Mouse (Mus musculus) cerebral cortex, adult 2 months (tissue): Measurements from ENCODE around the gene Lyrm7.

ENCODE experiments used
- WGBS: fragments of 180-500 bp; shearing (Covaris S2); methylation state at CpG from one replicate; pipeline ENCODE4 v1.1.7; 2018; 5-methylcytosine and 5-hydroxymethylcytosine counted together

Lyrm7 gene

DNA sequence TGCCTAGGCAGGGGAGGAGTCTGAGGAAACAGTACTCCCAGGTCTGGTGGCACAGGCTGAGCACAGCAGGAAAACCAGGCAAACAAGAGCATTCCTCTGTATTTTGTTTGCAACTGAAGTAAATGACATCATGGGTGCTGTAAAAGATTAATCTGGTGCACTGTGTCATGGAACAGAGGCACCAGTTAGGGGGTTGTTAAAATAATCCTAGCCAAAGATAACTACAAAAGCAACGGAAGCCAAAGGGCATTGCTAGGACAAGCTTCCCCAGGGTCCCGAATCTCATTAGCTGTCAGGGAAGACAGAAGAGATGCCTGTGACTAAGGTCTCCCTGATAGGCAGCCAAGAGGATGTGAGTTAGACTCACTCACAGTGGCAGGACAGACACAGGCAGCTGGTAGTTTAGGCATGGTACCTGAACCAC is 20.3 kb upstream of the Lyrm7 start:
- WGBS: 53% methylated on average over 2 of the region's 2 CpGs

- WGBS: 91% methylated on average over 10 of the region's 10 CpGs
Observed at GRCm38 (mm10) chr11:54879922-54880321, 19.2 kb upstream of the Lyrm7 start.

DNA sequence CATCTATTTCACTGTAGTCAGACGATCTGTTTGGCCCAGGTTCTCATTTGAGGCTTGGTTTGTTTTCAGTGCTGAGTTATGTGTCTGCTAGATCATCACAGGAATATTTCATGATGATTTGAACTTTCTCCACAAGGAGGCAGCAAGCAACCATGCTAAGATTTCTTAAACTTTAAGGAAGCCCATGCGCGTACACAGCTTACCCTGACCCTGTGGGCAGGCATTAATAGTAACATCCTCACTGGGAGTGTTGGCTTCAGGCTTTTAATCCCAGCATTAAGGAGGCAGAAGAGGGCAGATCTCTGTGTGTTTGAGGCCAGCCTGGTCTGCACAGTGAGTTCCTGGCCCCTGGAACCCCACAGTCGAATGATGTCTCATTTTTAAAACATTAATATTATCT is 18.7 kb upstream of the Lyrm7 start:
- WGBS: 28% methylated on average over 4 of the region's 4 CpGs

DNA sequence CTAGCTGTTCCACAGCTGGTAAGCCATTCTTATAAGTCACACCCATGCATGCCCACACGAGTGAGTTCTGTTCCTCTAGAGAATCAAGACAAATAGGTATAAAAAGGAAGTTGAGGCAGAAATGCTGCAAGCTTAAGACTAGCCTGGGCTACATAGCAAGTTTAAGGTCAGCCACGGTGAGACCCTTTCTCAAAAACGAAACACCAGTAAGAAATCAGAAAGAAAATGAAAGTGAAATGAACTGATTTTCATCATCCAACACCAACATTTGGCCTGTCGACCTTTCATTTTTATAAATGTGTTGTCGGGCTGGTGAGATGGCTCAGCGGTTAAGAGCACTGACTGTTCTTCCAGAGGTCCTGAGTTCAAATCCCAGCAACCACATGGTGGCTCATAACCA is 18.2 kb upstream of the Lyrm7 start:
- WGBS: 83% methylated on average over 6 of the region's 6 CpGs

DNA sequence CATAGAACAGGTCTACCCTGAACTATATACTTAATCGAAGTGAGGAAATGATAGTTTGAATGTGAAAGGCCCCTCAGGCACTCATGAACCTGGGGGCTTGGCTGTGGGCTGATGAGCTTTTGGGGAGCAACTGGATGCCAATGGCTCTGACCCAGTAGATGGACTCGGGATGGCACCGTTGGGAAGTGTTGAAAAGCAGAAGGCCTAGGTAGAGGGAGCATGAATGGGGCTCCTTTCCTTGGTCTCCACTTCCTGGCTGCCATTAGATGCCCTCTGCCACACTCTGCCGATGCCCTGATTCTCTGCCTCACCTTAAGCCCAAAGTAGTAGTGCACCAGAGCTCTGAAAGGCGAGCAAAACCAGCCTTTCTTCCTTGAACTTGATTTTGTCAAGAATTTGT is 15.3 kb upstream of the Lyrm7 start:
- WGBS: 93% methylated on average over 5 of the region's 5 CpGs

- whole genome bisulfite sequencing: 56% methylated on average over 7 of the region's 7 CpGs
Observed at GRCm38 (mm10) chr11:54871831-54872537, 11.3 kb upstream of the Lyrm7 start.

DNA sequence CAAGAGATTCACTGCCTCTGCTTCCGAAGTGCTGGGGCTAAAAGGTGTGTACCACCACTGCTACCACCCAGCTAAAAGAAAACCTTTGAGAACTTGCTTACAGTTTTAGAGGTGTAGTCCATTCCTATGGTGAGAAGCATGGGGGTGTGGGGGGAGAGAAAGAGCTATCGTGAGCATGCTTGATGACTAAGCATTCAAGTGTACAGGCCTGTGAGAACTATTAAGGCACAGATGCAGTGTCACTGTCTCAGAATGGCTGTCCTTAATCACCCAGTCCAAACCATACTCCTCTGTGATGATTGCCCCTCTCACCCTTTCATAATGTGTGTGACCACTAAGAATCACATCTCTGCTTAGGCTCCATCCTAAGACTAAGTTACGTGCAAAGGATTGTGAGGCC is 8.6 kb upstream of the Lyrm7 start:
- WGBS: 53% methylated on average over 3 of the region's 3 CpGs

GRCm38 (mm10) chr11:54868445-54868844 is 7.7 kb upstream of the Lyrm7 start:
- WGBS: 62% methylated on average over 2 of the region's 2 CpGs

GRCm38 (mm10) chr11:54867903-54868434 is 7.3 kb upstream of the Lyrm7 start:
- WGBS: 76% methylated on average over 3 of the region's 3 CpGs

- 4% methylated on average over 5 of the region's 5 CpGs for WGBS
Observed at GRCm38 (mm10) chr11:54867049-54867385, 6.3 kb upstream of the Lyrm7 start.

GRCm38 (mm10) chr11:54866119-54867048 is 5.7 kb upstream of the Lyrm7 start, which contains the start of gene Hint1:
Gene Hint1, plus strand, starts transcription at chr11:54866383.
- WGBS: under 1% methylated on average over 107 of the region's 107 CpGs

DNA sequence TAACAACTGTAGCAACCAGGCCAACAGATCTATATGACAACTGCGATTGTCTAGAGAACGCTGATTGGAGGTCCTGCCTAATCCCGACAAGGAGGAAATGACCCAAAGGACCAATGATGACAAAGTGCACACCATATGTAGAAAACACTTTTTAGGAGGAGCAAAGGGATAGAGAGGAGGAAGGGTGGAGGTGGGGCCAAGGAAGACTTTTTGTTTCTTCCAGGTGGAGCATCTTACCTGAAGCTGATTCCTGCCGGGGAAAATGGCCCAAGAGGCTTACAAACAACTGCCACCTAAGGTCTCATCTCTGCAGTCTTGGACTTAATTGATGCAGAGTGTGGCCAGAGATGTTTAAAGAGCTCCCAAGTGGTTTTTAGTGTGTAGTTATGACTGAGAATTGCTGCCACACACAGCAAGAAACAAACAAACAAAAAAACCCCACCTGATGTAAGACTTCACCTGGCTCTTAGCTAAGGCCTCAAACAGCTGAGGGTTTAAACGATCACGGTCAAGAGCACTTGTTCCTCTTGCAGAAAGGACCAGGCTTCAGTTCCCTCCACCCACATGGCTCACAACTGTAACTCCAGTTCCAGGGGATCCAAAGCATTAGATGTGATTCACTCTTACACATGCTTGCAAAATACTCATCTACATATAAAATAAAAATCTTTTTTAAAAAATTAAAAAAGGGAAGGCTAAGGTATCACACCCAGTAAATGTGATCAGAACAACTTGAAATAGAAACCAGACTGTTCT is 4.8 kb upstream of the Lyrm7 start:
- WGBS: 82% methylated on average over 6 of the region's 6 CpGs

GRCm38 (mm10) chr11:54862621-54863520 is 2.2 kb upstream of the Lyrm7 start:
- 27% methylated on average over 10 of the region's 10 CpGs for WGBS

GRCm38 (mm10) chr11:54861471-54862420 is 1.0 kb upstream of the Lyrm7 start:
- WGBS: 91% methylated on average over 5 of the region's 5 CpGs

DNA sequence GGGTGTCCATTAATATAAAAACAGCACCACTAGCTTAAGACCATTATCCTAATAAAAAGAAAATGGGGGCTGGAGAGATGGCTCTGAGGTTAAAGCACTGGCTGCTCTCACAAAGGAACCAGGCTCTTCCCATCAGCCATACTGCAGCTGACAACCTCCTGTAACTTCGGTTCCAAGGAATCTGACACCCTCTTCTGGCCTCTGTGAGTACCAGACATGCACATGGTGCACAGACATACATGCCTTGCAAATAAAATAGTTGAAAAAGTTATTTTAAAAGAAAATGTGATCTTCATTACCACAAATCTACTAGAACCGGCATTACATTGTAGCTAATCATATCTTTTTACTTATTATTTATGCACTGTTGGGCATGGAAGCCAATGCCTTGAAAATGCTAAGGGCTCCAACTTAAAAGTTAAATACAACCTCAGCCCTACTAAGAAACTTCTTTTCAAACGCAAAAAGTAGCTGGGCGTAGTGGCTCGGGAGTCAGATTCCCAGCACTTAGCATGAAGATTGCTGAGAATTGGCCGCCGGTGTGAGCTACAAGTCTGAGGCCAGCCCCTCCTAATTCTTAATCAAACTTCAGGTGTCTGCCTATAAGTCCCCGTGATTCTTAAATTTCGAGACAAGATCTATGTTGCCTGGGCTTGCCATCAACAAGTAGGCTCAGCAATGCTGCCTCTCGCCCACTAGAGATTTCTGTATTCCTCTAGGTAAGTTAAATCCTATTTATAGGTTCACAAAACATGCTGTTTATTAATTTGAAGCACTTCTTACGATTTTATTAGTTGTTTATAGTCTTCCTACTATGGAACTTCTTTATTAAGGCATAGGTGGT is 1.2 kb downstream of the Lyrm7 start:
- WGBS: 13% methylated on average over 11 of the region's 11 CpGs

DNA sequence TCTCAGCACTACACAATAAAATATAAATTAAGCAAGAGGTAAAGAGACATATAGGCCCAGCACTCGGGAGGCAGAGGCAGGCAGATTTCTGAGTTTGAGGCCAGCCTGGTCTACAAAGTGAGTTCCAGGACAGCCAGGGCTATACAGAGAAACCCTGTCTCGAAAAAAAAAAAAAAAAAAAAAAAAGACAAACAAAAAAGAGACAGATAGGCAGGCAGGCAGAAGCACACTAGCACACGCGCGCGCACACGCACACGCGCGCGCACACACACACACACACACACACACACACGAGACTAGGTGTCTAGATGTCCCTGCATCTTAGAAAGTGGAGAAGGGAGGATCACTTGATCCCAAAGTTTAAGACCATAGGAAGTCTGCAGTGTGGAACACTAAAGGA is 1.8 kb downstream of the Lyrm7 start:
- 97% methylated on average over 12 of the region's 12 CpGs for WGBS

DNA sequence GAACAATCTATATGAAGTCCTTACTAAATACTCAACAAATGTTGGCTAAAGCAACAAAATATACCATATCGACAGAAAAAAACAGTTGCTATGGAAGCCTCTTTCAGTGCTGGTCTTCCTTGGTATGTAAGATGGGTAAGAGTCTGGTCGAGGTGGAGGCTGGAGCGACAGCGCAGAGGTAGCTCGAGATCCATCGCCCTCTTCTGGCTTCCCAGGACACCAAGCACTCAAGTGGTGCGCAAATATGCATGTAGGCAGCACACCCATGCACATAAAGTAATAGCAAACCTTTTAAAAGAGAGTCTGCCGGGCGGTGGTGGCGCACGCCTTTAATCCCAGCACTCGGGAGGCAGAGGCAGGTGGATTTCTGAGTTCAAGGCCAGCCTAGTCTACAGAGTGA is 9.1 kb downstream of the Lyrm7 start:
- 96% methylated on average over 12 of the region's 12 CpGs for WGBS

GRCm38 (mm10) chr11:54849961-54850758 is 10.6 kb downstream of the Lyrm7 start:
- 83% methylated on average over 10 of the region's 10 CpGs for WGBS
